Mouse (Mus musculus): ENCODE measurements around the gene Arfgap1. TPM values are rescaled to one million over a fixed set of nuclear protein-coding genes. Genes with fewer than 3 reads are reported as not detected.

Gene Arfgap1
- polyA plus RNA-seq (2014; fragmentation: Nextera tagmentation; extraction: Ambion mirVana), result 43.2 and 54.4 TPM in 2 replicates

DNA sequence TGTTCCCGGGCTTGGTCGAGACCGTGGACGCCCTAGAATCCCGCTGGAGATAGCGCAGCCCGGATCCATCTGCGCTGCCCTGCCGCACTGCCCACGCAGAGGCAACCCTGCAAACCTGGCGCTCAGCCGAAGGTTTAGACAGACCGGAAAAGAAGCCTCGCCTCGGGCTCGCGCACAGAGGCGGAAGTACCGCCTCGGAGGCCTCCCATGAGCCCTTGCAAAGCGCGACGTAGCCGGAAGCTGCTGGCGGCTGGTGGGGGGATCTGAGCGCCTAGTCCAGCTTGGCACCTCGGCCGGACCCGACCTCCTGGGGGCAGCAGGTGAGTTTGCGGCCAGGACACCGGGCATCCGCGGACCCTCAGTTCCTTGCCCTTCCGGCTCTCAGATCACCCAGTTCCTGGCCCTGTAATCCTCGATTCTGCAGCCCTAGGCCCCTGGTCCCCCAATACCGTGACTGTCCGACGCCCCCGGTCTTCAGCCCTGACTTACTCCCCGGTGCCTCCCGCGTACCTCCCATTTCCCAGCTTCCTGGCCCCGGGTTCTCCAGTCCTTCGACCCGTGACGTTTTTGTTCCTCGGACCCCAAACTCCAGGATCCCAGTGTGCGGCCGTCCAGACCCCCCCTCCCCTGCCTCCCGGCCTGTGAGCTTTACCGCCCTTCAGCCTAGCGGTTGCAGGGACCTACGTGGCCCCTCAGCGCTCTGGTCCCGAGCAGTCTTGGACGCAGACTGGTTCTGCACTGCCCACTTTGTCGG is at the start of gene Arfgap1:
Gene Arfgap1, plus strand, starts transcription at position 216 of the 754 bp plus-strand sequence.
- Histone ChIP-seq H3K36me3 (replicated peaks; ENCODE audit: control insufficient read depth, insufficient read depth, low read depth, low read length) (peaks cover 3% of the 10 kb centered on the region), H3K4me2 (ENCODE audit: low read depth, low read length) (peak within 1 kb of the TSS; percentile 68), H3K9me3 (replicated peaks; ENCODE audit: control insufficient read depth, low read length) (no peaks in the 10 kb centered on the region), H3K27ac (replicated peaks; ENCODE audit: low read depth, low read length) (peak within 1 kb of the TSS; percentile 57; the same call in 1 of the 2 replicates), H3K9ac (replicated peaks; ENCODE audit: low read length) (peak within 1 kb of the TSS; percentile 86), H3K4me1 (ENCODE audit: control insufficient read depth, insufficient read depth, low read length) (no peaks in the 10 kb centered on the region), H3K4me3 (ENCODE audit: low read depth, low read length) (peak within 1 kb of the TSS; percentile 83), H3K27me3 (ENCODE audit: control insufficient read depth, insufficient read depth, low read length) (no peaks in the 10 kb centered on the region)
- ATAC-seq (replicated peaks; ENCODE audit: insufficient number of reproducible peaks, low FRiP score, low TSS enrichment, low read depth) (peak; percentile 83), DNase-seq (ENCODE audit: low spot score) (peak; percentile 94)
- under 1% methylated on average over 57 of the region's 57 CpGs for WGBS

DNA sequence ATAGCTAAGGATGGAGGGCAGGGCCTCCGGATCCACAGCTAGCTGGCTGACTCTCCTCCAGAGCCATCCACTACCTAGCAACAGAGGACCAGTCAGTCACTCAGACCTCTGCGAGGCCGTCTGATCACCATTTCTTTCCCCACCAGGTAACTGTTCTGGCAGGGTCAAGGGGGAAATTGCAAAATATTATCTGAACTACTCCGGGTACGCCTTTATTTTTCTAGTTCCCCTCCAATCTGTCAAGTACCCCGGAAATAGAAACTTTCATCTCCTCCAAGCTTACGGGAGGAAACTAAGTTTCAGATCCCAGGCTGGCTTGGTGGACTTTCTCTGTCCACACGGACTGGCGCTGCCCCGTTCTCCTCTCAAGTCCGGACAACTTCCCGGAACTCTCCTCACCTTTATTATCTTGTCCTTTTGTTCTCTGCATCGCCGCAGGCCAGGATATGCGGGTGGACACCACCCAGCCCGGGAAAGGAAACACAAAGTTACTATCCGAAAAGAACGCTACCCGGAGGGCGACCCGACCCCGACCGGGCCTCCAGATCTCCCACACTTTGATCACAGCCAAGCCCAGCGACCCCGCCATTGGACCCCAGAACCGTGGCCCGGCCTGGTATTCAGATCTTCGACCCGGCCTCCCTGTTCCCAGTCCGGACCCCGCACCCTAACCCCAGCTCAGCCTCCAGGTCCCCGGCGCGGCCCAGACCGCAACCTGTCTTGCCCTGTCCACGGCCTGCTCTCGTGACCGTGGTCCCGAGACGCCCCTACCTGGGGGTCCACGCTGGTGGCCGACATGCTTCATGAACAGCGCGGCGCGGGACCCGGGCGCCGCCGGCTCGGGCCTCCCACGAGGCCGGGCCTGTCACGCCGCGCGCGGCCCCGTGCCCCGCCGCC is 46.9 kb upstream of the Arfgap1 start:
- ATAC-seq (replicated peaks; ENCODE audit: insufficient number of reproducible peaks, low FRiP score, low TSS enrichment, low read depth) (peak; percentile 46), DNase-seq (ENCODE audit: low spot score) (peak; percentile 14)
- Histone ChIP-seq H3K4me2 (ENCODE audit: low read depth, low read length) (peak overlapping the region; percentile 79), H3K9ac (replicated peaks; ENCODE audit: low read length) (peak overlapping the region; percentile 96), H3K4me3 (ENCODE audit: low read depth, low read length) (peak overlapping the region; percentile 99), H3K27me3 (ENCODE audit: control insufficient read depth, insufficient read depth, low read length) (no peaks in the 10 kb centered on the region), H3K36me3 (replicated peaks; ENCODE audit: control insufficient read depth, insufficient read depth, low read depth, low read length) (no peaks in the 10 kb centered on the region), H3K27ac (replicated peaks; ENCODE audit: low read depth, low read length) (peak overlapping the region; percentile 9; the same call in 1 of the 2 replicates), H3K4me1 (ENCODE audit: control insufficient read depth, insufficient read depth, low read length) (no peaks in the 10 kb centered on the region), H3K9me3 (replicated peaks; ENCODE audit: control insufficient read depth, low read length) (no peaks in the 10 kb centered on the region)
- WGBS, result under 1% methylated on average over 61 of the region's 61 CpGs

DNA sequence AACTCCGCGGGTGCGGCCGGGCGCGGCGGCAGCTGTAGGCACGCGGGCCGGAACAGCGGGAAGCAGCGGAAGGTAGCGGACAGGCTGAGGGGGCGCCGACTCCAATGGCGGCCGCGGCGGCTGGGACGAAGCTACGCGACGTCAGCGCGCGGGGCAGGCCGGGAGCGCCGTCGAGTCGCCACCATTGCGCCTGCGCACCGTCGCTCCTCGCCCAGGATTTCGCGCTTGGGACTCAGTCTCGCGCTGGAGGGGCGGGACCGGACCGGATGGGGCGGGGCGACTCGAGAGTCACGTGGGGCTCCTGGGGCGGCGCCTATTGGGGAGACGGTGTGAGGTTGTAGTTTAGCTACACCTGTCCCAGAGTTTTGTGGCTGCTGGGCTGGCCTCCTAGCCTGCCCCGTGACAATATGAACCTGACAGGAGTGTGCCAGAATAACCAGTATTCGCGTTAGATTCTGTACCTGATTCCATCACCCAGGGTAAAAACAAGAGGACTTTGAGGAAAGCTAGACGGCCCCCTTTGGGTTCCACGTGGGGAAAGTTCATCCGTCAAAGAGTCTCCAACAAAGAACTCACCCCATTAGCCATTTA is 46.1 kb upstream of the Arfgap1 start, which contains the start of gene Ythdf1:
Gene Ythdf1, minus strand, starts transcription at position 140 of the 591 bp plus-strand sequence.
- under 1% methylated on average over 48 of the region's 56 CpGs for WGBS
- Histone ChIP-seq H3K9ac (replicated peaks; ENCODE audit: low read length) (peak within 1 kb of the TSS; percentile 96), H3K27me3 (ENCODE audit: control insufficient read depth, insufficient read depth, low read length) (no peaks in the 10 kb centered on the region), H3K4me1 (ENCODE audit: control insufficient read depth, insufficient read depth, low read length) (no peaks in the 10 kb centered on the region), H3K9me3 (replicated peaks; ENCODE audit: control insufficient read depth, low read length) (no peaks in the 10 kb centered on the region), H3K4me2 (ENCODE audit: low read depth, low read length) (peak within 1 kb of the TSS; percentile 79), H3K4me3 (ENCODE audit: low read depth, low read length) (peak within 1 kb of the TSS; percentile 99), H3K36me3 (replicated peaks; ENCODE audit: control insufficient read depth, insufficient read depth, low read depth, low read length) (no peaks in the 10 kb centered on the region), H3K27ac (replicated peaks; ENCODE audit: low read depth, low read length) (peak within 1 kb of the TSS; percentile 9; the same call in 1 of the 2 replicates)
- ATAC-seq (replicated peaks; ENCODE audit: insufficient number of reproducible peaks, low FRiP score, low TSS enrichment, low read depth) (peak; percentile 93), DNase-seq (ENCODE audit: low spot score) (peak; percentile 99)

DNA sequence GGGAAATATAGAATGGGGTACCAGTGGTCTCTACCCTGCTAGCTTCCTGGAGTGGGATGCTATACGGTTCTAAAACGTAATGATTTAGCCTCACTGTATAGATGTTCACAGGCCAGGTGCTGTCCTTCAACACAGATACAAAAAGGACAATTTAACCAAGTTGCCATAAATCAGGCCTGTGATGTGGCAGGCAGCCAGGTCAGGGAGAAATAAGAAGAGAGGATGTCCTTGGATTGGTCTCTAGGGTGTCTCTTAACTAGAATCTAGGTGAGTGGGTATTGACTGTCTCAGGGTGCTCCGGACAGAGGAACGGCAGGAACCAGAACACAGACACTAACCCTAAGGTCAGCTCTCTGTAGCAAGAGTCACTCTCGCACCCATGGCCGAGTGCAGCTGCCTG is 44.3 kb upstream of the Arfgap1 start:
- 87% methylated on average over 6 of the region's 6 CpGs for WGBS
- Histone ChIP-seq H3K36me3 (replicated peaks; ENCODE audit: control insufficient read depth, insufficient read depth, low read depth, low read length) (no peaks in the 10 kb centered on the region), H3K4me2 (ENCODE audit: low read depth, low read length) (no peak overlapping the region), H3K4me3 (ENCODE audit: low read depth, low read length) (no peak overlapping the region), H3K27me3 (ENCODE audit: control insufficient read depth, insufficient read depth, low read length) (no peaks in the 10 kb centered on the region), H3K9me3 (replicated peaks; ENCODE audit: control insufficient read depth, low read length) (no peaks in the 10 kb centered on the region), H3K9ac (replicated peaks; ENCODE audit: low read length) (no peak overlapping the region), H3K4me1 (ENCODE audit: control insufficient read depth, insufficient read depth, low read length) (no peaks in the 10 kb centered on the region), H3K27ac (replicated peaks; ENCODE audit: low read depth, low read length) (no peak overlapping the region)
- no peak for DNase-seq (ENCODE audit: low spot score)
- no peak for ATAC-seq (replicated peaks; ENCODE audit: insufficient number of reproducible peaks, low FRiP score, low TSS enrichment, low read depth)

DNA sequence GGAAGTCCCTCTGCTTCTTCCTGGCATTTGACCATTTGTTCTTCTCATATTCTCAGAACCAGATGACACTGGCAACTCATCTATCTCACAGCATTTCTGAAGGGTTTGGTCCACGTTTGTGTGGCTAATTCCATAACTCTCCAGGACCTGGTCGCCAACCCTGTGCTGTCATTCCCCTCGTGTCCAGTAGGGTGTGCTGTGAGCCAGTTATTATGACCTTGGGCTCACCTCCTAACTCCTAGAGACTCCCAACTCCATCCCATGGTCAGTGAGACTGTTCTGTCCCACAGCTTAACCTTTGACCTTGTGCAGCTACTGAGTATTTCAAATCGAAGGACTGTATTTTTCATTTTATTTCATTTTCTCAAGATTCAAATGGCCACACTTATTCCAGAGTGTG is 41.8 kb upstream of the Arfgap1 start:
- ATAC-seq (replicated peaks; ENCODE audit: insufficient number of reproducible peaks, low FRiP score, low TSS enrichment, low read depth) (no peak), DNase-seq (ENCODE audit: low spot score) (peak; percentile 70)
- WGBS, result 5% methylated on average over 4 of the region's 4 CpGs
- Histone ChIP-seq H3K9me3 (replicated peaks; ENCODE audit: control insufficient read depth, low read length) (no peaks in the 10 kb centered on the region), H3K27me3 (ENCODE audit: control insufficient read depth, insufficient read depth, low read length) (no peaks in the 10 kb centered on the region), H3K4me2 (ENCODE audit: low read depth, low read length) (no peak overlapping the region), H3K36me3 (replicated peaks; ENCODE audit: control insufficient read depth, insufficient read depth, low read depth, low read length) (no peaks in the 10 kb centered on the region), H3K27ac (replicated peaks; ENCODE audit: low read depth, low read length) (no peak overlapping the region), H3K9ac (replicated peaks; ENCODE audit: low read length) (no peak overlapping the region), H3K4me3 (ENCODE audit: low read depth, low read length) (no peak overlapping the region), H3K4me1 (ENCODE audit: control insufficient read depth, insufficient read depth, low read length) (no peaks in the 10 kb centered on the region)

DNA sequence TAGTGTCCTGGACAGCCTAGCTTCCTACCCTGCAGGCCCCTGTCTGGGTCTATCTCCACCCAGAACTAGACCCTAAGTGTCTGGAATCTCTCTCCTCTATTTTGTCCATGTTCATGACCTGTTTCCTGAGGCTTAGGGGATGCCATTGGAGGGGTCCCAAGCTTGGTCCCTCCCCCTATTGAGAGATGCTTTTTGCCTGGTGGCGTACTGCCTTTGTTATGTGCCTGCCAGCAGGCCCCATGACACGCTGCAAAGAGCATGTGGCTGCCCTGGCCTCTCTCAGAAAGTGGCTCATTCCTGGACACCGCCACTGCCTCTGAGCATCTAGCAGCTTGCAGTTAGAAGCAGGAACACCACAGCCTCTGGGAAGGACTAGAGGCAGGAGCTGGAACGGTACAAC is 38.3 kb upstream of the Arfgap1 start, which contains the start of gene Birc7:
Gene Birc7, plus strand, starts transcription at position 301 of the 400 bp plus-strand sequence.
- ATAC-seq (replicated peaks; ENCODE audit: insufficient number of reproducible peaks, low FRiP score, low TSS enrichment, low read depth), result no peak; the same call in 1 of the 2 replicates
- no peak within 1 kb of the TSS for H3K27ac ChIP-seq (replicated peaks; ENCODE audit: low read depth, low read length)
- 55% methylated on average over 4 of the region's 4 CpGs for WGBS
- no peaks in the 10 kb centered on the region for H3K9me3 ChIP-seq (replicated peaks; ENCODE audit: control insufficient read depth, low read length)
- no peaks in the 10 kb centered on the region for H3K27me3 ChIP-seq (ENCODE audit: control insufficient read depth, insufficient read depth, low read length)
- H3K9ac ChIP-seq (replicated peaks; ENCODE audit: low read length), result no peak within 1 kb of the TSS
- DNase-seq (ENCODE audit: low spot score), result no peak
- H3K36me3 ChIP-seq (replicated peaks; ENCODE audit: control insufficient read depth, insufficient read depth, low read depth, low read length), result no peaks in the 10 kb centered on the region
- H3K4me3 ChIP-seq (ENCODE audit: low read depth, low read length), result no peak within 1 kb of the TSS
- no peaks in the 10 kb centered on the region for H3K4me1 ChIP-seq (ENCODE audit: control insufficient read depth, insufficient read depth, low read length)
- H3K4me2 ChIP-seq (ENCODE audit: low read depth, low read length), result no peak within 1 kb of the TSS

DNA sequence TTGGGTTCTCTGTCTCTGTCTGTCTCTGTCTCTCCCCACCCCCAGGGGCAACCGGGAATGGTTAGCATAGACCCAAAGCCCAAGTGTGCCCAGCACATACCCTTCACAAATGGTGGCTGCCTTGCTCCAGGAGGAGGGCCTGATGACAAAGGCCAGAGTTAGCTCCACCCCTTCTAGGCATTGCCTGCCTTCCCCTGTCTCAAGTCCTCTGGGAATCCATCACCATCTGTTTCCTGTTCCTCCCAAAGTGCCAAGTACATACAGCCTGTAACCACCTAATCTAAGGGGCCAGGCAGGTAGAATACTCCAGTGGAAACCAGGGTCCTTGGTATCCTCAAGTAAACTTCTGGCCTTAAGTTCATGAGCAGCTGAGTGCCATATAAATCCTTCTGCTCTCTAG is 34.6 kb upstream of the Arfgap1 start:
- 0 out of 2 replicates have a peak, but pooled peaks have one; percentile 19 for ATAC-seq (replicated peaks; ENCODE audit: insufficient number of reproducible peaks, low FRiP score, low TSS enrichment, low read depth)
- H3K9me3 ChIP-seq (replicated peaks; ENCODE audit: control insufficient read depth, low read length), result no peaks in the 10 kb centered on the region
- 78% methylated on average over 1 of the region's 1 CpGs for WGBS
- H3K4me2 ChIP-seq (ENCODE audit: low read depth, low read length), result no peak overlapping the region
- H3K4me3 ChIP-seq (ENCODE audit: low read depth, low read length), result no peak overlapping the region
- H3K9ac ChIP-seq (replicated peaks; ENCODE audit: low read length), result no peak overlapping the region
- no peak overlapping the region for H3K27ac ChIP-seq (replicated peaks; ENCODE audit: low read depth, low read length)
- no peak for DNase-seq (ENCODE audit: low spot score)
- H3K4me1 ChIP-seq (ENCODE audit: control insufficient read depth, insufficient read depth, low read length), result no peaks in the 10 kb centered on the region
- no peaks in the 10 kb centered on the region for H3K36me3 ChIP-seq (replicated peaks; ENCODE audit: control insufficient read depth, insufficient read depth, low read depth, low read length)
- no peaks in the 10 kb centered on the region for H3K27me3 ChIP-seq (ENCODE audit: control insufficient read depth, insufficient read depth, low read length)
